Mouse (Mus musculus): ENCODE results near the gene Ltbp1. TPM values are rescaled to one million over a fixed set of nuclear protein-coding genes. Genes with fewer than 3 reads are reported as not detected.

Gene Ltbp1
- polyA plus RNA-seq, 1 experiment from 2014 or later, result 2.9 TPM

GRCm38 (mm10) chr17:75096727-75097126 lies 91.4 kb downstream of the Ltbp1 start:
- 68% methylated on average over 7 of the region's 7 CpGs for WGBS (ENCODE audit: insufficient replicate concordance)
- no peaks in the 10 kb centered on the region for H3K36me3 ChIP-seq
- no peak overlapping the region for H3K4me3 ChIP-seq (replicated peaks)
- H3K27ac ChIP-seq, result no peak overlapping the region
- no peak for ATAC-seq (ENCODE audit: low read depth)
- no peaks in the 10 kb centered on the region for H3K27me3 ChIP-seq
- no peak overlapping the region for H3K9ac ChIP-seq
- H3K4me2 ChIP-seq, result no peak overlapping the region
- no peaks in the 10 kb centered on the region for H3K9me3 ChIP-seq (replicated peaks)
- H3K4me1 ChIP-seq (replicated peaks), result no peaks in the 10 kb centered on the region
- DNase-seq, result no peak

GRCm38 (mm10) chr17:75097367-75097766 lies 92.0 kb downstream of the Ltbp1 start:
- no peaks in the 10 kb centered on the region for H3K36me3 ChIP-seq
- ATAC-seq (ENCODE audit: low read depth), result no peak
- H3K27ac ChIP-seq, result no peak overlapping the region
- 60% methylated on average over 3 of the region's 3 CpGs for WGBS (ENCODE audit: insufficient replicate concordance)
- no peaks in the 10 kb centered on the region for H3K27me3 ChIP-seq
- no peak for DNase-seq
- H3K9me3 ChIP-seq (replicated peaks), result no peaks in the 10 kb centered on the region
- H3K4me3 ChIP-seq (replicated peaks), result no peak overlapping the region
- no peak overlapping the region for H3K9ac ChIP-seq
- no peaks in the 10 kb centered on the region for H3K4me1 ChIP-seq (replicated peaks)
- no peak overlapping the region for H3K4me2 ChIP-seq

GRCm38 (mm10) chr17:75101215-75101614 lies 95.8 kb downstream of the Ltbp1 start:
- DNase-seq (no peak), ATAC-seq (ENCODE audit: low read depth) (no peak)
- WGBS (ENCODE audit: insufficient replicate concordance), result 74% methylated on average over 4 of the region's 4 CpGs
- no peaks in the 10 kb centered on the region for H3K27me3 ChIP-seq
- H3K27ac ChIP-seq, result no peak overlapping the region
- H3K4me1 ChIP-seq (replicated peaks), result no peaks in the 10 kb centered on the region
- no peak overlapping the region for H3K9ac ChIP-seq
- no peaks in the 10 kb centered on the region for H3K36me3 ChIP-seq
- no peak overlapping the region for H3K4me3 ChIP-seq (replicated peaks)
- no peaks in the 10 kb centered on the region for H3K9me3 ChIP-seq (replicated peaks)
- H3K4me2 ChIP-seq, result no peak overlapping the region

GRCm38 (mm10) chr17:75101994-75102393 lies 96.6 kb downstream of the Ltbp1 start:
- Histone ChIP-seq H3K4me1 (replicated peaks) (no peaks in the 10 kb centered on the region), H3K27me3 (no peaks in the 10 kb centered on the region), H3K36me3 (no peaks in the 10 kb centered on the region), H3K27ac (no peak overlapping the region), H3K9me3 (replicated peaks) (no peaks in the 10 kb centered on the region), H3K4me2 (no peak overlapping the region), H3K9ac (no peak overlapping the region), H3K4me3 (replicated peaks) (no peak overlapping the region)
- ATAC-seq (ENCODE audit: low read depth) (no peak), DNase-seq (no peak)
- WGBS (ENCODE audit: insufficient replicate concordance), result 78% methylated on average over 8 of the region's 8 CpGs

GRCm38 (mm10) chr17:75107412-75107811 lies 102.0 kb downstream of the Ltbp1 start:
- 76% methylated on average over 7 of the region's 7 CpGs for WGBS (ENCODE audit: insufficient replicate concordance)
- no peak for DNase-seq
- no peak overlapping the region for H3K4me3 ChIP-seq (replicated peaks)

GRCm38 (mm10) chr17:75107879-75108278 lies 102.5 kb downstream of the Ltbp1 start:
- Histone ChIP-seq H3K9ac (no peak overlapping the region), H3K9me3 (replicated peaks) (no peaks in the 10 kb centered on the region), H3K27me3 (no peaks in the 10 kb centered on the region), H3K4me3 (replicated peaks) (no peak overlapping the region), H3K4me1 (replicated peaks) (no peaks in the 10 kb centered on the region), H3K4me2 (no peak overlapping the region), H3K27ac (no peak overlapping the region), H3K36me3 (no peaks in the 10 kb centered on the region)
- WGBS (ENCODE audit: insufficient replicate concordance), result 75% methylated on average over 5 of the region's 5 CpGs
- ATAC-seq (ENCODE audit: low read depth) (no peak), DNase-seq (no peak)

More at GRCm38 (mm10) chr17:75107412-75107811, 102.0 kb downstream of the Ltbp1 start:
- Histone ChIP-seq H3K4me2 (no peak overlapping the region), H3K27me3 (no peaks in the 10 kb centered on the region), H3K27ac (no peak overlapping the region), H3K36me3 (no peaks in the 10 kb centered on the region), H3K4me1 (replicated peaks) (no peaks in the 10 kb centered on the region), H3K9ac (no peak overlapping the region), H3K9me3 (replicated peaks) (no peaks in the 10 kb centered on the region)
- no peak for ATAC-seq (ENCODE audit: low read depth)

GRCm38 (mm10) chr17:75109081-75109716 lies 103.8 kb downstream of the Ltbp1 start:
- ATAC-seq (ENCODE audit: low read depth) (no peak), DNase-seq (no peak)
- no peaks in the 10 kb centered on the region for H3K9me3 ChIP-seq (replicated peaks)
- no peaks in the 10 kb centered on the region for H3K27me3 ChIP-seq
- 67% methylated on average over 5 of the region's 5 CpGs for WGBS (ENCODE audit: insufficient replicate concordance)
- no peak overlapping the region for H3K4me2 ChIP-seq
- no peak overlapping the region for H3K9ac ChIP-seq
- H3K36me3 ChIP-seq, result no peaks in the 10 kb centered on the region
- H3K27ac ChIP-seq, result no peak overlapping the region
- H3K4me3 ChIP-seq (replicated peaks), result no peak overlapping the region
- no peaks in the 10 kb centered on the region for H3K4me1 ChIP-seq (replicated peaks)

GRCm38 (mm10) chr17:75110252-75111205 lies 105.2 kb downstream of the Ltbp1 start:
- no peak overlapping the region for H3K4me2 ChIP-seq
- no peak overlapping the region for H3K9ac ChIP-seq
- no peak for ATAC-seq (ENCODE audit: low read depth)
- DNase-seq, result no peak
- WGBS (ENCODE audit: insufficient replicate concordance), result 73% methylated on average over 16 of the region's 16 CpGs
- no peak overlapping the region for H3K27ac ChIP-seq
- no peaks in the 10 kb centered on the region for H3K4me1 ChIP-seq (replicated peaks)
- H3K9me3 ChIP-seq (replicated peaks), result no peaks in the 10 kb centered on the region
- no peaks in the 10 kb centered on the region for H3K36me3 ChIP-seq
- H3K27me3 ChIP-seq, result no peaks in the 10 kb centered on the region
- no peak overlapping the region for H3K4me3 ChIP-seq (replicated peaks)

GRCm38 (mm10) chr17:75115594-75115993 lies 110.2 kb downstream of the Ltbp1 start:
- 0 out of 2 replicates have a peak, but pooled peaks cover 8% of the 10 kb centered on the region for H3K4me1 ChIP-seq (replicated peaks)
- H3K27ac ChIP-seq, result no peak overlapping the region
- no peak overlapping the region for H3K4me3 ChIP-seq (replicated peaks)
- no peak for DNase-seq
- H3K27me3 ChIP-seq, result no peaks in the 10 kb centered on the region
- H3K9ac ChIP-seq, result no peak overlapping the region
- H3K4me2 ChIP-seq, result no peak overlapping the region
- ATAC-seq (ENCODE audit: low read depth), result no peak
- WGBS (ENCODE audit: insufficient replicate concordance), result 67% methylated on average over 8 of the region's 8 CpGs
- H3K9me3 ChIP-seq (replicated peaks), result no peaks in the 10 kb centered on the region
- H3K36me3 ChIP-seq, result no peaks in the 10 kb centered on the region

- Histone ChIP-seq H3K4me3 (replicated peaks) (no peak overlapping the region), H3K27ac (no peak overlapping the region), H3K9ac (no peak overlapping the region), H3K4me2 (no peak overlapping the region), H3K9me3 (replicated peaks) (no peaks in the 10 kb centered on the region), H3K36me3 (no peaks in the 10 kb centered on the region), H3K4me1 (replicated peaks) (0 out of 2 replicates have a peak, but pooled peaks cover 8% of the 10 kb centered on the region), H3K27me3 (no peaks in the 10 kb centered on the region)
- WGBS (ENCODE audit: insufficient replicate concordance), result 42% methylated on average over 3 of the region's 3 CpGs
- DNase-seq (no peak), ATAC-seq (ENCODE audit: low read depth) (no peak)
Measured at GRCm38 (mm10) chr17:75118896-75119295, 113.5 kb downstream of the Ltbp1 start.

GRCm38 (mm10) chr17:75119422-75119821 lies 114.1 kb downstream of the Ltbp1 start:
- no peak overlapping the region for H3K9ac ChIP-seq
- H3K4me1 ChIP-seq (replicated peaks), result 0 out of 2 replicates have a peak, but pooled peaks cover 8% of the 10 kb centered on the region
- 16% methylated on average over 3 of the region's 3 CpGs for WGBS (ENCODE audit: insufficient replicate concordance)
- DNase-seq (no peak), ATAC-seq (ENCODE audit: low read depth) (no peak)
- no peaks in the 10 kb centered on the region for H3K27me3 ChIP-seq
- H3K9me3 ChIP-seq (replicated peaks), result no peaks in the 10 kb centered on the region
- no peaks in the 10 kb centered on the region for H3K36me3 ChIP-seq
- H3K4me3 ChIP-seq (replicated peaks), result no peak overlapping the region
- no peak overlapping the region for H3K27ac ChIP-seq
- no peak overlapping the region for H3K4me2 ChIP-seq

All from liver, embryonic 13.5 days (tissue).